Mouse (Mus musculus): ENCODE measurements around the gene Hist2h2bb.
"Not testable (repeated sequence)": the region's sequence is repeated elsewhere in the genome, so short reads cannot be mapped to it uniquely, and the experiment has no call there.

- not testable (repeated sequence) for TF ChIP-seq GATA1 (IDR thresholded peaks at IDR 0.05; ENCODE audit: borderline replicate concordance, low read length); FLI1 (IDR thresholded peaks at IDR 0.05; ENCODE audit: low read length)
These were observed 17.8 kb downstream of the Hist2h2bb start for GRCm38 (mm10) chr3:96287334-96287733.

Measured in megakaryocyte, embryonic 14.5 days (primary cell).